Mouse (Mus musculus): ENCODE results near the gene Zw10.

Gene Zw10

GRCm38 (mm10) chr9:49055333-49056205, at the start of gene Zw10:
Gene Zw10, plus strand, starts transcription at chr9:49055613.
- in situ Hi-C loops (cut with MboI; ENCODE audit: low sequenced_read_pairs): no loop called here

GRCm38 (mm10) chr9:49015824-49016223, 39.6 kb upstream of the Zw10 start:
- in situ Hi-C loops (cut with MboI; ENCODE audit: low sequenced_read_pairs): no loop called here

GRCm38 (mm10) chr9:49021289-49021688, 34.1 kb upstream of the Zw10 start:
- in situ Hi-C loops (cut with MboI; ENCODE audit: low sequenced_read_pairs): no loop called here

- in situ Hi-C loops (cut with MboI; ENCODE audit: low sequenced_read_pairs): no loop called here
These were observed 31.5 kb upstream of the Zw10 start for GRCm38 (mm10) chr9:49023956-49024355.

- in situ Hi-C loops (cut with MboI; ENCODE audit: low sequenced_read_pairs): no loop called here
These were observed 30.9 kb upstream of the Zw10 start for GRCm38 (mm10) chr9:49024529-49024928.

- in situ Hi-C loops (cut with MboI; ENCODE audit: low sequenced_read_pairs): no loop called here
These were observed 20.6 kb upstream of the Zw10 start for GRCm38 (mm10) chr9:49034764-49035163.

- in situ Hi-C loops (cut with MboI; ENCODE audit: low sequenced_read_pairs): no loop called here
These were observed 4.5 kb upstream of the Zw10 start for GRCm38 (mm10) chr9:49050901-49051300.

- in situ Hi-C loops (cut with MboI; ENCODE audit: low sequenced_read_pairs): no loop called here
These were observed 4.1 kb upstream of the Zw10 start for GRCm38 (mm10) chr9:49051349-49051748.

- in situ Hi-C loops (cut with MboI; ENCODE audit: low sequenced_read_pairs): no loop called here
These were observed 1.4 kb upstream of the Zw10 start for GRCm38 (mm10) chr9:49054028-49054427.

GRCm38 (mm10) chr9:49076847-49077246, 21.4 kb downstream of the Zw10 start:
- in situ Hi-C loops (cut with MboI; ENCODE audit: low sequenced_read_pairs): no loop called here

- in situ Hi-C loops (cut with MboI; ENCODE audit: low sequenced_read_pairs): no loop called here
These were observed 25.7 kb downstream of the Zw10 start, which contains the start of gene Tmprss5 for GRCm38 (mm10) chr9:49081107-49081506. Gene Tmprss5, plus strand, starts transcription at chr9:49081260.

GRCm38 (mm10) chr9:49081561-49081960, 26.1 kb downstream of the Zw10 start:
- in situ Hi-C loops (cut with MboI; ENCODE audit: low sequenced_read_pairs): no loop called here

- in situ Hi-C loops (cut with MboI; ENCODE audit: low sequenced_read_pairs): loop anchor here (5.0 kb wide), 1 partner anchor 395 kb away; no protein-coding TSS in a partner anchor
These were observed 31.9 kb downstream of the Zw10 start for GRCm38 (mm10) chr9:49087317-49087716.

GRCm38 (mm10) chr9:49098871-49099270, 43.5 kb downstream of the Zw10 start:
- in situ Hi-C loops (cut with MboI; ENCODE audit: low sequenced_read_pairs): no loop called here

- in situ Hi-C loops (cut with MboI; ENCODE audit: low sequenced_read_pairs): no loop called here
These were observed 46.9 kb downstream of the Zw10 start for GRCm38 (mm10) chr9:49102328-49102727.

- in situ Hi-C loops (cut with MboI; ENCODE audit: low sequenced_read_pairs): no loop called here
These were observed 53.7 kb downstream of the Zw10 start for GRCm38 (mm10) chr9:49109101-49109500.

GRCm38 (mm10) chr9:49110476-49111220, 55.2 kb downstream of the Zw10 start:
- in situ Hi-C loops (cut with MboI; ENCODE audit: low sequenced_read_pairs): no loop called here

- in situ Hi-C loops (cut with MboI; ENCODE audit: low sequenced_read_pairs): no loop called here
These were observed 55.9 kb downstream of the Zw10 start for GRCm38 (mm10) chr9:49111296-49111695.

- in situ Hi-C loops (cut with MboI; ENCODE audit: low sequenced_read_pairs): no loop called here
These were observed 62.9 kb downstream of the Zw10 start for GRCm38 (mm10) chr9:49118271-49118825.

- in situ Hi-C loops (cut with MboI; ENCODE audit: low sequenced_read_pairs): no loop called here
These were observed 64.3 kb downstream of the Zw10 start for GRCm38 (mm10) chr9:49119759-49120158.

- in situ Hi-C loops (cut with MboI; ENCODE audit: low sequenced_read_pairs): no loop called here
These were observed 70.3 kb downstream of the Zw10 start for GRCm38 (mm10) chr9:49125706-49126105.

Measured in CH12F3 (cell line).